Mouse (Mus musculus) heart, embryonic 13.5 days (tissue): ENCODE data around the gene Yju2. TPM values are rescaled to one million over a fixed set of nuclear protein-coding genes. Genes with fewer than 3 reads are reported as not detected.

Experiments
- polyA plus RNA-seq: library from polyadenylated mRNA; unstranded; fragments of >200 nt; fragmentation: Nextera tagmentation; extraction: Ambion mirVana; gene quantifications from 2 replicates; pipeline ENCODE4 v1.2.1, GENCODE M21; 2015

Yju2 gene
- polyA plus RNA-seq, 1 experiment from 2014 or later: 18.0 TPM

Other genes starting within 250 kb of the Yju2 start
- gene Pot1b, start 246.5 kb upstream of the Yju2 start, polyA plus RNA-seq: 4.1 and 6.4 TPM in 2 replicates
- gene Adgre4, start 209.1 kb upstream of the Yju2 start, polyA plus RNA-seq: 0.13 and 0.16 TPM in 2 replicates
- gene Zfp119a, start 80.2 kb upstream of the Yju2 start, polyA plus RNA-seq: 5.7 and 6.0 TPM in 2 replicates
- gene Zfp959, start 67.0 kb upstream of the Yju2 start, polyA plus RNA-seq: 6.4 and 7.9 TPM in 2 replicates
- 3.6 and 4.3 TPM in 2 replicates for gene Zfp119b, start 9.6 kb upstream of the Yju2 start, polyA plus RNA-seq
- 0.34 and 1.3 TPM in 2 replicates for gene Ebi3, start 6.5 kb upstream of the Yju2 start, polyA plus RNA-seq
- gene Shd, start 11.4 kb downstream of the Yju2 start, polyA plus RNA-seq: 7.9 and 8.7 TPM in 2 replicates
- 4.5 and 5.0 TPM in 2 replicates for gene Fsd1, start 27.4 kb downstream of the Yju2 start, polyA plus RNA-seq
- 11.9 and 14.6 TPM in 2 replicates for gene Stap2, start 46.5 kb downstream of the Yju2 start, polyA plus RNA-seq
- gene Mpnd, start 46.6 kb downstream of the Yju2 start, polyA plus RNA-seq: 62.1 and 68.1 TPM in 2 replicates
- 85.0 and 87.6 TPM in 2 replicates for gene Sh3gl1, start 77.5 kb downstream of the Yju2 start, polyA plus RNA-seq
- gene Chaf1a, start 81.3 kb downstream of the Yju2 start, polyA plus RNA-seq: 14.1 and 14.2 TPM in 2 replicates
- 37.8 and 44.2 TPM in 2 replicates for gene Ubxn6, start 115.9 kb downstream of the Yju2 start, polyA plus RNA-seq
- gene Hdgfl2, start 120.5 kb downstream of the Yju2 start, polyA plus RNA-seq: 75.0 and 89.0 TPM in 2 replicates
- gene Plin4, start 150.7 kb downstream of the Yju2 start, polyA plus RNA-seq: 0.05 and 0.07 TPM in 2 replicates
- gene Plin5, start 158.5 kb downstream of the Yju2 start, polyA plus RNA-seq: 0.19 and 0.47 TPM in 2 replicates
- 0.27 TPM in 1 of 2 replicates, not detected in the other for gene Lrg1, start 162.9 kb downstream of the Yju2 start, polyA plus RNA-seq
- gene Sema6b, start 181.2 kb downstream of the Yju2 start, polyA plus RNA-seq: 0.55 and 0.59 TPM in 2 replicates
- 6.5 and 6.9 TPM in 2 replicates for gene Tnfaip8l1, start 203.4 kb downstream of the Yju2 start, polyA plus RNA-seq
- gene Mydgf, start 224.8 kb downstream of the Yju2 start, polyA plus RNA-seq: 80.5 and 91.1 TPM in 2 replicates